Mouse (Mus musculus) pancreas, adult 10 weeks (tissue): ENCODE data around the gene C130032M10Rik. TPM values are rescaled to one million over a fixed set of nuclear protein-coding genes. Genes with fewer than 3 reads are reported as not detected.

Experiments
- polyA plus RNA-seq: library from polyadenylated mRNA; stranded (reverse); fragments of 350-450 nt; fragmentation: Illumina TruSeq; extraction: RNeasy Lipid Tissue Mini Kit (QIAGEN cat#74804); gene quantifications from one replicate; pipeline ENCODE4 v1.2.3, GENCODE M21; 2015; ENCODE audit warnings: low read depth, low replicate concordance; ENCODE audit not compliant: insufficient read depth

Gene C130032M10Rik
- not detected for polyA plus RNA-seq

DNA sequence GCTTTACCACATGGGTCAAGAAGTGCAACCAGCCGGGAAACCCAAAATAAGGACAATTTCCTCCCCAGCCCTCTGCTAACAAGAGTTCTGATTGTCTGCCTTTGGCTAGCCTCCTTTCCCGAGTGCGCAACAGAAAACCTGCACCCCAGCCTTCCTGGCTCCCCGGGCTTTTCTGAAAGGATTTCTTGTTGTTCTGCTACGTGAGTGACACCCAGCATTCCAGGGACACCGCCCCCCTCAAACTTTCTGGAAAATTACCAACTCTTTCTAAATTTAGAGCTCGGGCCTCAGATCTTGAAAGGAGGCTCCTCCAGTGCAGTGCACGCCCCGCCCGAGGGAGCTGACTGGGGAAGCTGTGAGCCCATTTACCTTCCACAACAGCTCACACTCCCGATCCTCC, at the start of gene C130032M10Rik:
TSS of gene C130032M10Rik (plus strand) at position 334 of the 400 bp plus-strand sequence.

DNA sequence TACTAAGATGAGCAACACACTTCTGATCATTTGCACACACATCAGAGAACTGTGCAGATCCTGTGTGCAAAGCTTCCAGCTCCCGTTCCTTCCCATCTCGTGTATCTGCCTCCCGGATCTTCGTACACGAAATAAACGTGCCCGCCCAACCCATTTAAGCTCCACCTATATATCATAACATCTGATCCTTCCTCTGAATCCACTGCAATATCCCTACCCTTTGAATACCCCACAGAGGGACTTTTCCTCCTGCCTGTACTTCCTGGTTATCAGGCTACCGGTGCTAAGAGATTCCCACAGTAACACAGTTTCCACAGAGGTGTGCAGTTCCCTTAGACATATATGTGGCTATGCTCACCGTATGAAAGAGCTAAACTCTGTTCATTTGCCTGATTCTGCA, 10.7 kb upstream of the C130032M10Rik start, which contains the start of gene Ccr4:
TSS of gene Ccr4 (minus strand) at position 101 of the 400 bp plus-strand sequence.

DNA sequence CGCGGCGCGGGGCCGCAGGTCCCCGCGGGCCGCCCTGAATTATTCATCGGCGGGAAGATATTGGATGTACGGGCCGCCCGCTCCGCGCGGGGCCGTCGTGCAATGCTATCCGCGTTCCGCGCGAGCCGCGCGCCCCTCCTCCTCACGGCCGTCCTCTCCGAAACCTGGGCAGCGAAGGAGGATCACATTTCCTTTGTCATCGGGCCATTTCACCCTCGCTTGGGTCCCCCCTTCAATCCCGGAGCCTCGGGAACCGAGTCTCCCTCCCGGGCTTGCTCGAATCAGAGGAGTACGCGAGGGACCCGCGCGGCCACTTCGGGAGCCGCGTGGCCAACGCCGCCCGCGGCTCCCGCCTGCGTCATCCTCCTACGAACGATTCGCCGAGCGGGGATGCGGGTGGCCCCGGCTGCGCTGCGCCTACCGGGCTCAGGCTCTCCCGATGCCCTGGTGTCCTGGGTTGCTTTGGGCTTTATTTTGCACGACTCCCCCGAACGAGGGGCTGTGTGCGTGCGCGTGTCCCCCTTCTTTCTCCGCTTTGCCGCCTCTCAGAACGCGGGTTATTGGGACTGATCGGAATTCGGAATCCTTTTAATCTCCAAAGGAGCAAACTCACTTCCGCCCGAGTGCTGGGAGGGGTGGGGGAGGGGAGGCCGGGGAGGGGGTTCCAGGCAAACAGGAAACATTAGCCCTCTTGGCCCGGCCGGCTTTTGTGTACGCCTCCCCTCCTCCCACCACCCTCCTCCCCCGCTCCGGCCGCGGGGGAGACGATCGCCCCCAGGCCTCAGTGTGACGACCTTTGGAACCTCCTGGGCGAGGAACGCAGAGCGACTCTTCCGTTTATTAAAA, 48.5 kb downstream of the C130032M10Rik start, which contains the start of gene Trim71:
TSS of gene Trim71 (minus strand) at position 609 of the 846 bp plus-strand sequence.

Other genes with a start within 250 kb of the C130032M10Rik start
- gene Bcl2a1c, start 185.6 kb upstream of the C130032M10Rik start, polyA plus RNA-seq, result not detected
- 34.2 TPM for gene Crtap, start 125.0 kb upstream of the C130032M10Rik start, polyA plus RNA-seq
- 7.5 TPM for gene Glb1, start 114.6 kb upstream of the C130032M10Rik start, polyA plus RNA-seq
- 0.72 TPM for gene Tmppe, start 114.6 kb upstream of the C130032M10Rik start, polyA plus RNA-seq
- not detected for gene Ccr4, start 10.8 kb upstream of the C130032M10Rik start, polyA plus RNA-seq
- gene Trim71, start 48.7 kb downstream of the C130032M10Rik start, polyA plus RNA-seq, result not detected
- 12.9 TPM for gene Cnot10, start 124.5 kb downstream of the C130032M10Rik start, polyA plus RNA-seq
- 6.9 TPM for gene Dync1li1, start 173.1 kb downstream of the C130032M10Rik start, polyA plus RNA-seq
- 12.1 TPM for gene Cmtm6, start 215.4 kb downstream of the C130032M10Rik start, polyA plus RNA-seq